Mouse (Mus musculus): ENCODE results near the gene Dcst1.

Gene Dcst1

DNA sequence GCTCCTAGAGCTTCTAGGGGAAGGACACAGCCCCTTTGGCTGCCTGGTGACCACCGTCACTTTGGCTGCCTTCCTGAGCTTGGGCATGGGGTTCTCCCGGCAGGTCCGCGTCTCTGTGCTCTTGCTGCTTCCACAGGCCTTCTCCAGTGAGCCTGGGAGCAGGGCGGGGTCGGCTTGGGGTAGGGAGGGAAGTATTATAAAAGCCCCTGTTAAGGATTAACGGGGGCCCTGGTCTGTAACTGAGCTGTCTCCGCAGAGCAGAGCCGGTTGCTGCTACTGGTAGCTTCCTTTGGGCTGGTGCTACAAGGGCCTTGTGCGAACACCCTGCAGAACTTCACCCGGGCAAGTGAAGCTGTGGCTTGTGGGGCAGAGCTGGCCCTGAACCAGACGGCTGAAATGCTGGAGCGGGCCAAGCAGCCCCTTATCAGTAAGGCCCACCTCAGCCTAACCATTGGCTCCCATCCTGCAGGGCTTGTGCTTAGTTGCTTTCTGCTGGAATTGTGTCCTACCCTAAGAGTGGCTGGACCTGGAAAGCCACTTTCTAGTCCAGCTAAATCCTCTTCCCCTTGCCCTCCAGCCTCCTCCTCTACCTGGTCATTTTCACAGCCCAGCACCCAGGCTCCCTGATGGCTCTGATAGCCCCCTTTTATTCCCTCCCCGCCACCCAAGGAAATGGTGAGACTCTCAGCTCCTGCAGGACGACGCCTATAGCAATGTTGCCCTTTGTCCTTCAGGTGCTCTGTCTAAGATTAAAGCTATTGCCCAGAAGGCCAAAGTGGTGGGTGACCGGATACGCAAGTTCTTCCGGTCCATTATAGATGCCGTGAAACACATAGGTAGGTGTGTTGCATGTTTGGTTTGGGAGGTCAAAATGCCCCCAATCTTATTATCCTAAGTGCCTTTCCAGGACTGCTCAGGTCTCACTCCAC is 697 bp upstream of the Dcst1 start:
- DNase-seq (ENCODE audit: low read depth, low spot score): no peak

DNA sequence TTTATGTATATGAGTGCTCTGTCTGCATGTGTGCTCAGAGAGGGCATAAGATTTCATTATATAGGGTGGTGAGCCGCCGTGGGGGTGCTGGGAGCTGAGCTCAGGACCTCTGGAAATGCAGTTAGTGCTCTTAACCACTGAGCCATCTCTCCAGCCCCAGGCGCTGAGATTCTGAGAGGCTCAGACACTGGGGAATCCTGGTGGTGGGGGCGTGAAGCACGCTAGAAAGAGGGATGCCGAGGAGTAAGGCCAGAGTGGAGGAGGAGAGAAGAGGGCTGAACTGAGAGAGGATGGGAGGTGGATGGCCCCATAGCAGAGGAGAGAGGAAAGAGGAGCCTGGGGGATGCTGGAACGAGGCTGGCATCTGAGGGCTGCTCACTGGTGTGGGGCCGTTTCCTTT is 422 bp downstream of the Dcst1 start:
- no peak for DNase-seq (ENCODE audit: low read depth, low spot score)

GRCm38 (mm10) chr3:89361675-89362074 is 3.4 kb downstream of the Dcst1 start, which contains the start of gene Dcst2:
Gene Dcst2 (plus strand): TSS chr3:89361975.
- DNase-seq (ENCODE audit: low read depth, low spot score): no peak

DNA sequence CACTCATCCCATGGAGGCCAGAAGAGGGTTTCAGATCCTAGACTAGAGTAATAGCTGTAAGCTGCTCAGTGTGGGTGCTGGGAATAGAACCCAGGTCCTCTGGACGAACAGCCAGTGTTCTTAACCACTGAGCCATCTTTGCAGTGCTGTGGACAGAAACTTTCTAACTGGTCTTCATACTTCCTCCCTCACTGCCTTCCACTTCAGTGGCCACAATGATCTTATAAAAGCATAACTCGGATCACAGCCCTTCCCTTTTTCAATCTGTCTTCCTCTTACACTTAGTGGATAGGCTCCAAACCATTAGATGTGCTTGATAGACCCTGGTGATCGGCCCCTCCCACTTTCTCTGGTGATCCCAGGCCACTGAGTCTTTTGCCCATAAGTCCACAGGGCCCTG is 4.8 kb downstream of the Dcst1 start:
- DNase-seq (ENCODE audit: low read depth, low spot score): no peak

DNA sequence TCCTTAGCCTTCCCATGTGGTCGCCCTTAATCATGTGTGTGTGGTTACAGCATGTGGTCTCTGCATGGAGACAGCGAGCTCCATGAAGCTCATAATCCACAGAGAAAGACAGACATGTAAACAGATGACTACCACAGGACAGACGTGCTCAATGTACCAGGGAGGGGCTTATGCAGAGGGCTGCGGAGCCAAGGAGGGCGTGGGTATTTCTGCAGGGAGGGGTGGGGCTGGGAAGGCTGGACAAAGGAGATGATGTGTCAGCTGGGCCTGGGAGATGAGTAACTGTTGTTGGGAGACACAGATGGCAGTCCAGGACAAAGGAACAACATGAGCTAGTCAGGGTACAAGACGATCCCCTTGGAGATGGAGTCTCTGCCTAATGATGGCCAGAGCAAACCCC is 5.4 kb downstream of the Dcst1 start:
- DNase-seq (ENCODE audit: low read depth, low spot score): no peak

- DNase-seq (ENCODE audit: low read depth, low spot score): no peak
Observed at GRCm38 (mm10) chr3:89356029-89356428, 9.0 kb downstream of the Dcst1 start.

DNA sequence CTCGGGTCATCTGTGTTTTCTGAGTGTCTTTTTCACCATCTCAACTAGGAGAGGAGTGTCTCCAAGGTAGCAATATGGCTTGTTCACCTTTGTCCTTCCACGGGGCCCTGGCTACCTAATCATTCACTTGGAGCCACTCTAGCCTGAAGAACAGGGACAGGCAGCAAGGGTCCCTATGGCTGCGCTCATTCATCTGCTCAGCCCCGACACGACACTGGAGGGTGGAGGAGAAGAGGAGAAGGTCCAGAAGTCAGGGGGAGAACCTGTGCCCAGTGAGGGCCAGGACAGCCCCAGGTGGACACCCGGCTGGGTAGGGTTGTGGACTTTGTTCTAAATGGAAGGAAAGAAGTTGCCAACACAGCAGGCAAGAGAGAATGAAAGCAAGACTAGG is 9.5 kb downstream of the Dcst1 start:
- DNase-seq (ENCODE audit: low read depth, low spot score): no peak

GRCm38 (mm10) chr3:89354816-89355511 is 10.1 kb downstream of the Dcst1 start:
- peak; percentile 82 for DNase-seq (ENCODE audit: low read depth, low spot score)

DNA sequence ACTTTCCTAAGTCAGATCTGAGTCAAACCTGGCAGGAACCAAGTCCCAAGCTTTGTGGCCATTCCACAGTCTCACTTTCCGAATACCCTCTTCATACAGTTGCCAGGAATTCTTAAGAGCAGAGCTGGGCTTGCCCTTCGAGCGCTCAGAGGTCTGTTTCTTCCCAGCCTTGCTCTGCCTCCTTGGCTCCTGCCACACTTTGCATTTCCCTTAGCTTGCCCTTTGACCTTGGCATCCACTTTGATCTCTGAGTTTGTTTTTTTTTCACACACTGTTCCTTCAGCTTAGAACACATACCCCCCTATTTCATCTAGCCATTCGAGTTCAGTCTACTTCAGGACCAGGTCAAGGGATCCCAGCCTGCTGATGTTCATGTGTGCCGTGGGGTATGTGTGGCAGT is 13.8 kb downstream of the Dcst1 start:
- no peak for DNase-seq (ENCODE audit: low read depth, low spot score)

DNA sequence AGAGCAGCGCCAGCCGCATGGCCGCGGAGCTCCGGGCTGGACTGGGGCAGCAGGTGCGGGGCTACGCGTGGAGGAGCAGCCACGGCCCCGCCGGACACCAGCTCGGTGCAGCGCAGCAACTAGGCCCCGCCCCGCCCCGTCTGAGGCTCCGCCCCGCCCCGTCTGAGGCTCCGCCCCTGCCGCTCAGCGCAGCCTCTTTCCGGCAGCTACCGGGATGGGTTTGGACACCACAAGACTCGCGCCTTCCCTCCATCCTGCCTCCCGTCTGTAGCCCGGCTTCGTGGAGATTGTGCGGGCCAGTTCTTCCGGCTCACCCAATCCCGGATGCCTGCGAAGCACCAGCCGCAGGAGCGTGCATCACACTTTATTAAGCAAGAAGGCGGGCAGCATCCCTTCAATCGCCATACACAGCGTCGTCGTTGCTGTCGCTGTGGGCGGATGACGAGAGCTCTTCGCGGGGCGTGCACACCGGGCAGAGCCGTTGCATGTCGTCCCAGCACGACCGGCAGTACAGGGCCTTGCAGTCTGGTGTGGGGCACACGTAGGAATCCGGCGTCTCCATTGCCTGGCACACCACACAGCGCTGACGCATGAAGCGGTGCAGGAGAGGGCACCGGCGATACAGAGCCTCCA is 15.1 kb downstream of the Dcst1 start, which contains the start of gene Adam15:
Gene Adam15, minus strand, starts transcription at position 128 of the 633 bp plus-strand sequence.
- peak; percentile 81 for DNase-seq (ENCODE audit: low read depth, low spot score)

- no peak for DNase-seq (ENCODE audit: low read depth, low spot score)
Observed at GRCm38 (mm10) chr3:89348911-89349868, 15.9 kb downstream of the Dcst1 start.

- no peak for DNase-seq (ENCODE audit: low read depth, low spot score)
Observed at GRCm38 (mm10) chr3:89347916-89348315, 17.1 kb downstream of the Dcst1 start.

DNA sequence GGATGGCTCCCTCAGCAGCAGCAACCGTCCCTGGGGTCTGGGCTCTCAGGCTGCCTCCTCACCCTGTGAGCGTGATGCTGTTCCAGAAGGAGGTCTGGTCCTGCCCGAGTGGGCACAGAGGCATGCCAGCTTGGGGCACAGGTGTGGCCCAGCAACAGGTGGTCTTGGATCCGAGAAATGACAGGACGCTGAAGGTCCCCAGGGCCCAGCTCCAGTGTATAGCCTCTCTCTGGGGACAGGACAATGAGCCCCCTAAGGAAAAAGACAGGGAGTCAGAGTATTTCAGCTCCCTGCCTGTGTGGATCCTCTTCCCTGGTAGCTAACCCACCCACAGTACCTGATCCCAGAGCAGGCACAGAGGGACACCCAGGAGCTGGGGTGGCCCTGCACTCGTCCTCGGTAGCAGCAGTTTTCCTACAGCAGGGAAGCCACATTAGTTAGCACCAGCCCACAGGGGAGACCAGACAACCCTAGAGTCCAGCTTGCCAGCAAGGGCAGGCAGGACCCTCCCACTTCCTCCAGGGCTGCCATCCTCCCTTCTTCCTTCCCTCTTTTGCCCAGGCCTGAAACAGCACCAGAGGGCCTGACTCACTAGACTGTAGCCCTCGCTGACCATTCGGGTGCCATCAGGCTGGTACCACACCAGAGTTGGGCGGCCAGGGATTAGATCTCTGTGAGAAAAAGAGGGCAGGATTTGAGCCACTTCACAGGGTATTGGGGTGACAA is 18.1 kb downstream of the Dcst1 start:
- no peak for DNase-seq (ENCODE audit: low read depth, low spot score)

GRCm38 (mm10) chr3:89343279-89343678 is 21.8 kb downstream of the Dcst1 start:
- no peak for DNase-seq (ENCODE audit: low read depth, low spot score)

DNA sequence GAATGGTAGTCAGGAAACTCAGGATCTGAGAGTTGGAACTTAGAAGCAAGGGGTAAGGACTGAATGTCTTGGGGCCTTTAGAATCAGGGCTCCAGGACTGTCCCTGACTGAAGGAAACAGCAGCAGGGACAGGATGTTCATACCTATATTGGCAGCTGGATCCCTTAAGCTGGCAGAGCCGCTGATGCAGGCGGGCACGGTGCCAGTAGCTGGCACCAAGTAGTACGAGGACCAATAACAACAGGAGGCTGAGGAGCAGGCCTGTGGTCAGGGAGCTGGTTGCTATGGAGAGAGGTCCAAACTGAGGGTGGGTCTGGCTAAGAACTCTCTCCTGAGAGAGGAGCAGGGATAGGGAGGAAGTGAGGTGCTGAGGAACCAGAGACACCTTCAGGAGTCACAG is 23.3 kb downstream of the Dcst1 start:
- no peak for DNase-seq (ENCODE audit: low read depth, low spot score)

- peak; percentile 91 for DNase-seq (ENCODE audit: low read depth, low spot score)
Observed at GRCm38 (mm10) chr3:89340465-89340864, 24.6 kb downstream of the Dcst1 start.

DNA sequence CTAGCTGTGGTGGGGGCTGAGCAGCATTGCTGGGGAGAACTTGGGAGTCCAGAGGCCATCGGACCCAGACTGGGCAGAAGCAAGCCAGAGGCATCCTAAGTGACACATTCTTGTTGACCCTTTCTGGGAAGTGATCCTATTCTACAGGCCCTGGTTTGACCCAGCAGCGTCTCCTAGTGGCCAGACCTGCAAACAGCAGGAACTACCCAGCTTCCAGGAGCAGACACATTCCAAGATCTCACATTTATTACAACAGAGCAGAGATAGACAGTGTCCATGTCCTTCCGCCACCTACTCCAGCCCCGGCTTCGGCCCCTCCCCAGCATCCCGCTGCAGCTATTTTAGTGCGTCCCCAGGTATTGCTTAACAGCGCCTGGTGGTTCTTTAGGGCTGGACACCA is 25.6 kb downstream of the Dcst1 start:
- peak; percentile 91 for DNase-seq (ENCODE audit: low read depth, low spot score)

GRCm38 (mm10) chr3:89337721-89338578 is 27.1 kb downstream of the Dcst1 start, which contains the start of gene Efna4:
Gene Efna4 (minus strand): TSS chr3:89338028.
- DNase-seq (ENCODE audit: low read depth, low spot score): peak; percentile 88

DNA sequence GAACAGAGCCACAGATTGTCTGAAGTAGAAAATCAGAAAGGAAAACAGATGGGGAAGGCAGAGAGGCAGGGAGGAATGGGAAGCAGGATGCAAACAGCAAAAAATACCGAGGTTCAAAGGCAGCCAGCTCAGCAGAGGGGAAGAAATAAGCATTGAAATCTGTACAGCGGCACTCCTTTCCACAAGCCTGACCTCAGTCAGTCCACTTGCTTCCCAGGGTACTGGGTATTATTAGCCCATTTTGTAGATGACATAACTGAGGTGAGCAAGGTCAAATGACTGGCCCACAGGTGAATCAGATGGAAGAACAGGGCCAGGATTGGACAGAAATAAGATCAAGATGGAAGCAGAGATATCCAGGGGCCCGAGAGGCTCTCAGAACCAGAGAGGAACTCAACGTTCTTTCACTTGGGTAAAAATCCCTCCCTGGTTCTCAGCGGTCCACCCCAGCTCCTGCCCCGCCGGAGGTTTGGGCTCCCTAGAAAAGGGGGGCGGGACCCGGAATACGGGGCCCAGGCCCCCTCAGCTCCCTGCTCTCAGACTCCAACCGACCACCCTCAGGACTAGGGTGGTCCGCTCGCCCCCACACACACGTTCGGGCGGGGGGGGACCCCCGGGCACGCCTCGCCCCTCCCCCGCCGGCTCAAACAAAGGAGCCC is 27.9 kb downstream of the Dcst1 start:
- no peak for DNase-seq (ENCODE audit: low read depth, low spot score)

All from mesoderm, embryonic 11.5 days (tissue).